Mouse (Mus musculus) intestine, embryonic 14.5 days (tissue): ENCODE measurements around the gene Hoxd4. TPM values are rescaled to one million over a fixed set of nuclear protein-coding genes. Genes with fewer than 3 reads are reported as not detected.

Experiments used
- ATAC-seq: fragments of 200-750 bp; cut with Nextera tagmentation; replicated peaks from 2 replicates; pipeline ENCODE4 v1.8.0; 2017; ENCODE audit warnings: low read depth, moderate number of reproducible peaks, moderate TSS enrichment, moderate library complexity; ENCODE audit not compliant: low FRiP score, low TSS enrichment
- DNase-seq: peaks from one replicate; pipeline ENCODE4 v3.0.0-alpha.2; 2018; ENCODE audit warnings: low spot score
- H3K27ac ChIP-seq: fragments of 300-500 bp; sonication (generic); 2 replicates; pipeline ENCODE4 v1.5.1; 2014; ENCODE audit warnings: low read depth, mild to moderate bottlenecking, control low read depth
- H3K27me3 ChIP-seq: fragments of 300-500 bp; sonication (generic); replicated peaks from 2 replicates; pipeline ENCODE4 v1.6.1; 2014; ENCODE audit warnings: low read length, control low read depth; ENCODE audit not compliant: control insufficient read depth, insufficient read depth
- H3K36me3 ChIP-seq: fragments of 300-500 bp; sonication (generic); 2 replicates; pipeline ENCODE4 v1.6.1; 2014; ENCODE audit warnings: low read length, control low read depth; ENCODE audit not compliant: control insufficient read depth, insufficient read depth
- H3K4me1 ChIP-seq: fragments of 300-500 bp; sonication (generic); replicated peaks from 2 replicates; pipeline ENCODE4 v1.6.1; 2014; ENCODE audit warnings: low read length, control low read depth, mixed read lengths; ENCODE audit not compliant: control insufficient read depth, insufficient read depth
- H3K4me2 ChIP-seq: fragments of 300-500 bp; sonication (generic); 2 replicates; pipeline ENCODE4 v1.6.1; 2014; ENCODE audit warnings: low read length
- H3K4me3 ChIP-seq: fragments of 300-500 bp; sonication (generic); 2 replicates; pipeline ENCODE4 v1.5.1; 2014; ENCODE audit warnings: low read depth, low read length, control low read depth, mixed read lengths
- H3K9ac ChIP-seq: fragments of 300-500 bp; sonication (generic); 2 replicates; pipeline ENCODE4 v1.6.1; 2014; ENCODE audit warnings: mild to moderate bottlenecking, low read length
- H3K9me3 ChIP-seq: fragments of 300-500 bp; sonication (generic); 2 replicates; pipeline ENCODE4 v1.6.1; 2016; ENCODE audit warnings: low read length, control low read depth; ENCODE audit not compliant: control insufficient read depth
- WGBS: fragments of 180-500 bp; shearing (Covaris S2); extraction: QIAGEN DNeasy Blood & Tissue Kit; methylation state at CpG from one replicate; pipeline ENCODE4 v1.1.7; 2014; 5-methylcytosine and 5-hydroxymethylcytosine counted together
- polyA plus RNA-seq: library from polyadenylated mRNA; unstranded; fragments of >200 nt; fragmentation: Nextera tagmentation; extraction: Ambion mirVana; gene quantifications from 2 replicates; pipeline ENCODE4 v1.2.1, GENCODE M21; 2014

The Hoxd4 gene
- polyA plus RNA-seq, 1 experiment from 2014 or later: 1.6 TPM

DNA sequence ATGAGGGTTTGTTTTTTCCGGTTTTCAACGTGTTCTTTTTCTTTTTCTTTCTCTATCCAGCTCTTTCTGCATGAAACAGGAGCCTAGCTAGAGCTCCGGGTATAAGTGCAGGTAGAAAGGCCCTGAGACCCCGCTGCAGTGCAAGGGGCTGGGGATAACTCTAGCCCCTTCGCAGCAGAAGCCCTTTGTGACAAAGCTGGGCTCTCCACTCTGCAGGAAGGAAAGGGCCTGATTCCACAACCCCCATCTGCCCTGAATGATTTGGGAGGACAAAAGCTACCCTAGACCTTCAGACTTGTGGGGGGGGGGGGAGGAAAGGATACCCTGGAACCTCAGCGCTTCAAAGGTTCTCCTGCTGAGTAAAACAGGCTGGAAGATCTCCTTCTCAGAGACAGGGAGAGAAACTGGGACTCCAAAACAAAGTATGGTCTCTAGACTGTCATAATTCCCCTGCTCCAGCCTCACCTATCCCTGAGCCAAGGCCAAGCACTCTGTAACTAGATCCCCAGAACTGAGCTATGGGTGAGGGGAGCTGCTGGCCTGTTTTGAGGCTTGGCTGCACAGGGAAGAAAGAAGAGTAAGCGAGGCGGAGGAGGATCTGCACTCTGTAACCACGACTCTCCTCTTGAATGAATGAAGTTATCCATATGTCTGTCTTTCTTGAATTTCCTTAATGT is 35.2 kb upstream of the Hoxd4 start:
- WGBS: 6% methylated on average over 9 of the region's 9 CpGs
- ATAC-seq (no peak), DNase-seq (peak; percentile 56)
- Histone ChIP-seq H3K4me3 (no peak overlapping the region), H3K4me1 (no peaks in the 10 kb centered on the region), H3K27ac (no peak overlapping the region), H3K9me3 (no peaks in the 10 kb centered on the region), H3K36me3 (no peaks in the 10 kb centered on the region), H3K4me2 (peak overlapping the region; percentile 18; the same call in 1 of the 2 replicates), H3K27me3 (peaks cover 100% of the 10 kb centered on the region), H3K9ac (no peak overlapping the region)

DNA sequence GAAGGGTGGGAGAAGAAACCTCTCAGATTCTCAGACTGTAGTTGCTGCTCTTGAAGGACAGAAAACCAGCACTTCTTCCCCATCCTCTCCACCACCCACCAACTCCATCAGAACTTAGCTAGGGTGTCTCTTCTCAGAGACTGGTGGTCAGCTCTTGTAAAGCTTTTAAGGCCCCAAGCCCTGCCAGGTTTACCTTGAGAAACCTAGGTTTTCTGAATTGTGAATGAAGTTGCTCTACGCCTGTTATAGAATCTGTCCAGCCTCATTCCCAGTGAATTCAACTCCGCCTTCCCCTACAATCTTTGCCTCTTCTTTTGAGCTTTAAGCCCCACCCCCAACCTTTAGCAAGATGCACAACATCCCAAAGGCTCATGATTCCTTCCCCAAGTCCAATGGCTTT is 34.6 kb upstream of the Hoxd4 start:
- no peaks in the 10 kb centered on the region for H3K9me3 ChIP-seq
- ATAC-seq (no peak), DNase-seq (peak; percentile 61)
- WGBS: 21% methylated on average over 2 of the region's 2 CpGs
- no peaks in the 10 kb centered on the region; the same call in 1 of the 2 replicates for H3K4me1 ChIP-seq
- H3K27me3 ChIP-seq: peaks cover 100% of the 10 kb centered on the region
- H3K36me3 ChIP-seq: no peaks in the 10 kb centered on the region
- H3K27ac ChIP-seq: no peak overlapping the region
- H3K4me3 ChIP-seq: no peak overlapping the region
- no peak overlapping the region for H3K9ac ChIP-seq
- H3K4me2 ChIP-seq: no peak overlapping the region

GRCm38 (mm10) chr2:74678891-74679595 is 32.7 kb upstream of the Hoxd4 start, which contains the start of gene Hoxd11:
Gene Hoxd11 (plus strand): TSS chr2:74679557.
- peak within 1 kb of the TSS; percentile 19; the same call in 1 of the 2 replicates for H3K27ac ChIP-seq
- peak within 1 kb of the TSS; percentile 27 for H3K4me3 ChIP-seq
- H3K4me2 ChIP-seq: peak within 1 kb of the TSS; percentile 18; the same call in 1 of the 2 replicates
- peaks cover 100% of the 10 kb centered on the region for H3K27me3 ChIP-seq
- DNase-seq: peak; percentile 58
- no peaks in the 10 kb centered on the region for H3K36me3 ChIP-seq
- no peak within 1 kb of the TSS for H3K9ac ChIP-seq
- H3K9me3 ChIP-seq: no peaks in the 10 kb centered on the region
- 2% methylated on average over 15 of the region's 15 CpGs for WGBS
- H3K4me1 ChIP-seq: no peaks in the 10 kb centered on the region; the same call in 1 of the 2 replicates
- no peak for ATAC-seq

DNA sequence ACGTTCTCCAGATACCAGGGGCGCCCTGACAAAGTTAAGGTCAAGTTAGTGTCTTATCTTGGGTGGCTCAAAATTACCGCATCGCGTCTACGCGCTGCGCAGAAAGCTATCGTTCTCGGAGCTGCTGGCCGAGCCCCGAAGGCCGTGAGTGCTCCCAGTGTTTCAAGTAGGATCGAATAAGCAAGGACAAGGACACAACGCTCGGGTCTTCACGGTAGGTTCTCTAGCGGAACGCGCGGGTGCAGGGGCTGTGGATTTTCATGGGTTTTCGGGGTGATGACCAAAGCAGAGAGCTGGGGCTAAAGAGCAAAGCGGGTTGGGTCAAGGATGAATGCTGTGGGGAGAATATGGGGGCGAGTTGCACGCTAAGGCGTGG is 32.1 kb upstream of the Hoxd4 start:
- peak overlapping the region; percentile 19; the same call in 1 of the 2 replicates for H3K27ac ChIP-seq
- no peak overlapping the region for H3K9ac ChIP-seq
- DNase-seq (peak; percentile 75), ATAC-seq (no peak)
- no peaks in the 10 kb centered on the region for H3K9me3 ChIP-seq
- H3K27me3 ChIP-seq: peaks cover 100% of the 10 kb centered on the region
- H3K4me2 ChIP-seq: peak overlapping the region; percentile 18; the same call in 1 of the 2 replicates
- 1% methylated on average over 26 of the region's 26 CpGs for WGBS
- peak overlapping the region; percentile 27 for H3K4me3 ChIP-seq
- no peaks in the 10 kb centered on the region; the same call in 1 of the 2 replicates for H3K4me1 ChIP-seq
- no peaks in the 10 kb centered on the region for H3K36me3 ChIP-seq

- DNase-seq (no peak), ATAC-seq (no peak)
- under 1% methylated on average over 23 of the region's 23 CpGs for WGBS
- Histone ChIP-seq H3K4me1 (no peaks in the 10 kb centered on the region; the same call in 1 of the 2 replicates), H3K4me3 (peak overlapping the region; percentile 27), H3K9me3 (no peaks in the 10 kb centered on the region), H3K4me2 (peak overlapping the region; percentile 18; the same call in 1 of the 2 replicates), H3K36me3 (no peaks in the 10 kb centered on the region), H3K9ac (no peak overlapping the region), H3K27ac (peak overlapping the region; percentile 19; the same call in 1 of the 2 replicates), H3K27me3 (peaks cover 100% of the 10 kb centered on the region)
These were observed 31.7 kb upstream of the Hoxd4 start for GRCm38 (mm10) chr2:74679980-74680379.

DNA sequence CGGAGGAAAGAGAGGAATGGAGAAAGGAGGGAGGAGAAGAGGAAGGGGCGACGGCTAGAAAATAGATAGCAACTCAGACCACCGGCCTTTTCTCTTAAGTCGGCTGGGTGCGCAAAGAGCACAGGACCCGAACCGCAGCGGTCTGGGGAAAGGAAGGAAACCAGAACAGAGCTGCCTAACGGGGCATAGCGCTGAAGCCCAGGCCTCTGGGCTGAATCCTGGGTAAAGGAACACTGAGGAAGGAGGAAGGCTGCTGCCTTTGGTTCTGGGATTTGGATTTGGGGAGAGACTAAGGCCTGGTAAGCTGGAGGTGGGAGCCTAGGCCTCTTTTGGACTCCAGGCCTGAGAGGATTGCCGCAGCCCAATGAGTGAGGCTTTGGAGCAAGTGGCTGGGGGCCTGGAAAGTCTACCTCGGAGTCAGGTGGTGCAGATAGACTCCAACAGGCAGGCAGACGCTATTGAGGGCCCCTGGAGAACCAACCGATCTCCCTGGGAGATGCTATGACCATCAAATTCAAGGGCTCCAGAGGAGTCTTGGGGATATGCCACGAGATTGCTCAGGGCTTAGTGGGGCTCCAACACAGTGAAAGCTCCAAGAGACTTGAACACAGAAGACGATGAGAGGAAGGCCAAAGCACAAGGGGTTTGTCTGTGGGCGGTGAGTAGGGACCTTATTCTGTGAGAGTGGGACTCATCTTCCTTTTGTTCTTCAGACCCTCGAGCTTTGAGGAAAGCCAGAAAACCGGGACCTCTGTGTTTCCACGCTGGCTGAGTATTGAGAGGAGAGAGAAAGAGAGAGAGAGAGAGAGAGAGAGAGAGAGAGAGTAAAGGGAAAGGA is 30.9 kb upstream of the Hoxd4 start:
- Histone ChIP-seq H3K4me2 (peak overlapping the region; percentile 28), H3K27ac (no peak overlapping the region), H3K4me3 (0 out of 2 replicates have a peak overlapping the region, but pooled peaks have one; percentile 30), H3K9me3 (no peaks in the 10 kb centered on the region), H3K9ac (0 out of 2 replicates have a peak overlapping the region, but pooled peaks have one; percentile 16), H3K27me3 (peaks cover 100% of the 10 kb centered on the region), H3K36me3 (no peaks in the 10 kb centered on the region), H3K4me1 (no peaks in the 10 kb centered on the region; the same call in 1 of the 2 replicates)
- no peak for ATAC-seq
- 3% methylated on average over 21 of the region's 21 CpGs for WGBS
- peak; percentile 66 for DNase-seq

GRCm38 (mm10) chr2:74681594-74682531 is 29.9 kb upstream of the Hoxd4 start:
- Histone ChIP-seq H3K27me3 (peaks cover 100% of the 10 kb centered on the region), H3K4me1 (no peaks in the 10 kb centered on the region; the same call in 1 of the 2 replicates), H3K27ac (no peak overlapping the region), H3K36me3 (no peaks in the 10 kb centered on the region), H3K4me3 (peak overlapping the region; percentile 30), H3K4me2 (peak overlapping the region; percentile 28), H3K9ac (peak overlapping the region; percentile 42), H3K9me3 (no peaks in the 10 kb centered on the region)
- ATAC-seq (peak; percentile 51; the same call in 1 of the 2 replicates), DNase-seq (peak; percentile 77)
- under 1% methylated on average over 78 of the region's 78 CpGs for WGBS
